Mouse (Mus musculus) ES-Bruce4 (cell line): ENCODE measurements at regions not wholly inside any gene's neighbourhood (a gene's known extent, or its start where the extent isn't known, plus 50 kb on each side); places are given as distances from the start of the nearest gene placed in this dataset.
A peak's percentile ranks its signal among the peaks of the same experiment; 100 is the strongest.

Experiments
- H3K27ac ChIP-seq: 2 replicates; pipeline ENCODE4 v1.5.1; 2012; ENCODE audit warnings: low read length, inconsistent platforms; ENCODE audit not compliant: insufficient read depth
- H3K27me3 ChIP-seq: 2 replicates; pipeline ENCODE4 v1.6.1; 2012; ENCODE audit warnings: mild to moderate bottlenecking, low read length, inconsistent platforms; ENCODE audit not compliant: control insufficient read depth, poor library complexity, insufficient read depth, severe bottlenecking
- H3K36me3 ChIP-seq: 2 replicates; pipeline ENCODE4 v1.6.1; 2012; ENCODE audit warnings: inconsistent platforms, mild to moderate bottlenecking, low read length, moderate library complexity; ENCODE audit not compliant: control insufficient read depth, poor library complexity, insufficient read depth, severe bottlenecking
- H3K4me1 ChIP-seq: one replicate; pipeline ENCODE4 v1.8.1; 2011; ENCODE audit warnings: low read length; ENCODE audit not compliant: control insufficient read depth, insufficient read depth
- H3K4me3 ChIP-seq: 2 replicates; pipeline ENCODE4 v1.5.1; 2011; ENCODE audit warnings: low read depth, mild to moderate bottlenecking, low read length
- H3K9ac ChIP-seq: 2 replicates; pipeline ENCODE4 v1.6.1; 2012; ENCODE audit warnings: low read depth, mild to moderate bottlenecking, inconsistent platforms; ENCODE audit not compliant: poor library complexity, severe bottlenecking
- H3K9me3 ChIP-seq: replicated peaks from 2 replicates; pipeline ENCODE4 v1.6.1; 2012; ENCODE audit warnings: mild to moderate bottlenecking, low read length, inconsistent platforms; ENCODE audit not compliant: control insufficient read depth, poor library complexity, insufficient read depth, severe bottlenecking
- CTCF ChIP-seq: IDR thresholded peaks from one replicate; pipeline ENCODE4 v1.8.1; 2011; ENCODE audit warnings: low read depth, low read length
- EP300 ChIP-seq: IDR thresholded peaks from 2 replicates; pipeline ENCODE4 v1.6.1; 2011; ENCODE audit warnings: low read depth, low read length; ENCODE audit not compliant: insufficient read depth
- POLR2A ChIP-seq: IDR thresholded peaks from one replicate; pipeline ENCODE4 v1.8.1; 2011; ENCODE audit warnings: low read length; ENCODE audit not compliant: insufficient read depth

- no peak overlapping the region for H3K4me3 ChIP-seq
- no peaks in the 10 kb centered on the region for H3K9me3 ChIP-seq
- H3K27ac ChIP-seq, result no peak overlapping the region
- TF ChIP-seq CTCF (no peak), EP300 (no peak), POLR2A (no peak)
- peaks cover under 1% of the 10 kb centered on the region for H3K4me1 ChIP-seq
- no peaks in the 10 kb centered on the region for H3K36me3 ChIP-seq
- no peaks in the 10 kb centered on the region for H3K27me3 ChIP-seq
- H3K9ac ChIP-seq, result no peak overlapping the region
Observed at GRCm38 (mm10) chr12:27159416-27160062, 182.8 kb downstream of the Sox11 start.

- Histone ChIP-seq H3K9me3 (no peaks in the 10 kb centered on the region), H3K4me1 (peaks cover 6% of the 10 kb centered on the region), H3K4me3 (peak overlapping the region; percentile 25; the same call in 1 of the 2 replicates), H3K27ac (peak overlapping the region; percentile 80), H3K27me3 (no peaks in the 10 kb centered on the region), H3K36me3 (no peaks in the 10 kb centered on the region), H3K9ac (peak overlapping the region; percentile 42)
- TF ChIP-seq EP300 (0 out of 2 replicates have a peak, but pooled peaks have one; percentile 5), CTCF (no peak)
Observed at GRCm38 (mm10) chr12:27150871-27151853, 191.2 kb downstream of the Sox11 start.

- Histone ChIP-seq H3K27me3 (no peaks in the 10 kb centered on the region), H3K36me3 (no peaks in the 10 kb centered on the region), H3K9me3 (no peaks in the 10 kb centered on the region), H3K27ac (no peak overlapping the region), H3K9ac (no peak overlapping the region), H3K4me3 (no peak overlapping the region), H3K4me1 (peaks cover 5% of the 10 kb centered on the region)
- TF ChIP-seq EP300 (no peak), POLR2A (no peak), CTCF (no peak)
Observed at GRCm38 (mm10) chr12:27143310-27143709, 199.1 kb downstream of the Sox11 start.

GRCm38 (mm10) chr12:27140335-27140702, 202.1 kb downstream of the Sox11 start:
- Histone ChIP-seq H3K4me3 (no peak overlapping the region), H3K36me3 (no peaks in the 10 kb centered on the region), H3K27ac (no peak overlapping the region), H3K27me3 (no peaks in the 10 kb centered on the region), H3K4me1 (peaks cover 5% of the 10 kb centered on the region), H3K9me3 (no peaks in the 10 kb centered on the region), H3K9ac (no peak overlapping the region)
- TF ChIP-seq CTCF, result no peak
- peak; percentile 91 for TF ChIP-seq EP300

- peaks cover 5% of the 10 kb centered on the region for H3K4me1 ChIP-seq
- no peaks in the 10 kb centered on the region for H3K9me3 ChIP-seq
- no peaks in the 10 kb centered on the region for H3K27me3 ChIP-seq
- no peaks in the 10 kb centered on the region for H3K36me3 ChIP-seq
- peak overlapping the region; percentile 46 for H3K27ac ChIP-seq
- TF ChIP-seq POLR2A, result no peak
- peak; percentile 86 for TF ChIP-seq EP300
- TF ChIP-seq CTCF, result no peak
- no peak overlapping the region for H3K9ac ChIP-seq
- no peak overlapping the region for H3K4me3 ChIP-seq
Observed at GRCm38 (mm10) chr12:27139683-27140334, 202.6 kb downstream of the Sox11 start.
